Mouse (Mus musculus) heart, embryonic 13.5 days (tissue): Measurements from ENCODE around the gene Sgk2. TPM values are rescaled to one million over a fixed set of nuclear protein-coding genes. Genes with fewer than 3 reads are reported as not detected.
A peak's percentile ranks its signal among the peaks of the same experiment; 100 is the strongest.

Experiments used
- ATAC-seq: fragments of 200-750 bp; cut with Nextera tagmentation; 2 replicates; pipeline ENCODE4 v1.8.0; 2017; ENCODE audit warnings: moderate TSS enrichment; ENCODE audit not compliant: insufficient number of reproducible peaks, low FRiP score, low TSS enrichment; ENCODE audit errors: extremely low read depth
- H3K27ac ChIP-seq: fragments of 300-500 bp; sonication (generic); replicated peaks from 2 replicates; pipeline ENCODE4 v1.5.1; 2015; ENCODE audit warnings: moderate library complexity, mild to moderate bottlenecking, inconsistent platforms
- H3K27me3 ChIP-seq: fragments of 300-500 bp; sonication (generic); replicated peaks from 2 replicates; pipeline ENCODE4 v1.6.1; 2015; ENCODE audit warnings: mild to moderate bottlenecking, inconsistent platforms
- H3K36me3 ChIP-seq: fragments of 300-500 bp; sonication (generic); 2 replicates; pipeline ENCODE4 v1.6.1; 2015; ENCODE audit warnings: mild to moderate bottlenecking, inconsistent platforms
- H3K4me1 ChIP-seq: fragments of 300-500 bp; sonication (generic); 2 replicates; pipeline ENCODE4 v1.6.1; 2015; ENCODE audit warnings: inconsistent platforms
- H3K4me2 ChIP-seq: fragments of 300-500 bp; sonication (generic); 2 replicates; pipeline ENCODE4 v1.6.1; 2015; ENCODE audit warnings: inconsistent platforms, mild to moderate bottlenecking, moderate library complexity
- H3K4me3 ChIP-seq: fragments of 300-500 bp; sonication (generic); 2 replicates; pipeline ENCODE4 v1.5.1; 2015; ENCODE audit warnings: moderate library complexity, mild to moderate bottlenecking, inconsistent platforms
- H3K9ac ChIP-seq: fragments of 300-500 bp; sonication (generic); 2 replicates; pipeline ENCODE4 v1.6.1; 2015; ENCODE audit warnings: inconsistent platforms, mild to moderate bottlenecking, moderate library complexity
- H3K9me3 ChIP-seq: fragments of 300-500 bp; sonication (generic); 2 replicates; pipeline ENCODE4 v1.6.1; 2016; ENCODE audit warnings: inconsistent platforms
- WGBS: fragments of 180-500 bp; shearing (Covaris S2); methylation state at CpG from one replicate; pipeline ENCODE4 v1.1.7; 2015; ENCODE audit warnings: mixed read lengths; 5-methylcytosine and 5-hydroxymethylcytosine counted together
- polyA plus RNA-seq: library from polyadenylated mRNA; unstranded; fragments of >200 nt; fragmentation: Nextera tagmentation; extraction: Ambion mirVana; gene quantifications from 2 replicates; pipeline ENCODE4 v1.2.1, GENCODE M21; 2015

The Sgk2 gene
- polyA plus RNA-seq, 1 experiment from 2014 or later: not detected

- Histone ChIP-seq H3K27ac (no peak overlapping the region), H3K4me1 (no peaks in the 10 kb centered on the region), H3K27me3 (peaks cover 6% of the 10 kb centered on the region; the same call in 1 of the 2 replicates), H3K4me3 (no peak overlapping the region), H3K4me2 (no peak overlapping the region), H3K9me3 (no peaks in the 10 kb centered on the region), H3K9ac (no peak overlapping the region), H3K36me3 (no peaks in the 10 kb centered on the region)
- WGBS: 8% methylated on average over 5 of the region's 5 CpGs
- ATAC-seq: 0 out of 2 replicates have a peak, but pooled peaks have one; percentile 26
Measured at GRCm38 (mm10) chr2:162968357-162968756, 18.8 kb upstream of the Sgk2 start.

DNA sequence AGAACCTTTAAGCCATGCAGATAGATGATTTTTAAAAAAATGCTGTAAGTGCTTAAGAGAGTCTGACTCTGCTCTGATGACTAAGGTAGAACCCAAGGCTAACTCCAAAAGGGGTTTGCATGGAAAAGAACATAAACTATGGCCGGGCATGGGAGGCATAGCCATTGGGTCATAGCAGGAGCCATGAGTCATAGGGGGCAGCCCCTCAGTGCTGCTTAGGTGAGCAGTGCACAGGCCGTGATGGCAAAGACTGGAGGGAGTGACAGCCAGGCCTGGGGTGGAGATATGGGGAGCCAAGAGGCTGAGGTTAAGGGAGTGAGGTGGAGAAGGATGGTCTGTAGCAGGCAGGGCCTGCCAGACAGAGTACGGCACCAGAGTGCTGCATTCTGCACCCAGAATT is 18.0 kb upstream of the Sgk2 start:
- H3K27me3 ChIP-seq: peaks cover 6% of the 10 kb centered on the region; the same call in 1 of the 2 replicates
- no peaks in the 10 kb centered on the region for H3K9me3 ChIP-seq
- no peak overlapping the region for H3K4me3 ChIP-seq
- no peak overlapping the region for H3K27ac ChIP-seq
- no peak overlapping the region for H3K4me2 ChIP-seq
- H3K4me1 ChIP-seq: peaks cover 5% of the 10 kb centered on the region; the same call in 1 of the 2 replicates
- no peaks in the 10 kb centered on the region for H3K36me3 ChIP-seq
- no peak overlapping the region for H3K9ac ChIP-seq
- 78% methylated on average over 3 of the region's 3 CpGs for WGBS
- no peak for ATAC-seq

GRCm38 (mm10) chr2:162970896-162971295 is 16.2 kb upstream of the Sgk2 start:
- no peak overlapping the region for H3K27ac ChIP-seq
- no peaks in the 10 kb centered on the region for H3K36me3 ChIP-seq
- no peak overlapping the region for H3K4me2 ChIP-seq
- 68% methylated on average over 6 of the region's 6 CpGs for WGBS
- H3K4me3 ChIP-seq: no peak overlapping the region
- no peak overlapping the region for H3K9ac ChIP-seq
- H3K4me1 ChIP-seq: peaks cover 18% of the 10 kb centered on the region
- no peak for ATAC-seq
- peaks cover 6% of the 10 kb centered on the region; the same call in 1 of the 2 replicates for H3K27me3 ChIP-seq
- no peaks in the 10 kb centered on the region for H3K9me3 ChIP-seq

- Histone ChIP-seq H3K27me3 (no peaks in the 10 kb centered on the region), H3K9me3 (no peaks in the 10 kb centered on the region), H3K4me3 (no peak overlapping the region), H3K27ac (no peak overlapping the region), H3K4me2 (no peak overlapping the region), H3K4me1 (peaks cover 18% of the 10 kb centered on the region), H3K9ac (no peak overlapping the region), H3K36me3 (no peaks in the 10 kb centered on the region)
- 51% methylated on average over 7 of the region's 7 CpGs for WGBS
- ATAC-seq: no peak
Measured at GRCm38 (mm10) chr2:162972752-162973151, 14.4 kb upstream of the Sgk2 start.

DNA sequence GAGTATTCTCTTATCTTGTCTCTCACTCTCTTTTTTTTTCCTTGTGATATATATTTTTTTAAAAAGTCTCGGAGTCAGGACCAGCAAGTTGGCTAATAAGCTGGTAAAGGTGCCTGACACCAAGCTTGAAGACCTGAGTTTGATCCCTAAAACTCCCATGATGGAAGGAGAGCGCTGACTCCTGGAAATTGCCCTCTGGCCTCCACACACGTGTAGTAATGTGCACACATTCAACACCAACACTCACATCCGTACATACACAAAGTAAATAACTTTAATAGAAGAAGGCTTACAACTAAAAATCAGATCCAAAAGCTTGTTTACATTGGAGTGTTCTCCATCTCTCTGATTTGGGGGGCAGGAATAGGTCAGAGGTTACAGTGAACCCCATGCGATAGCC is 13.9 kb upstream of the Sgk2 start:
- H3K4me1 ChIP-seq: peaks cover 18% of the 10 kb centered on the region
- no peak overlapping the region for H3K4me2 ChIP-seq
- no peaks in the 10 kb centered on the region for H3K36me3 ChIP-seq
- H3K27ac ChIP-seq: no peak overlapping the region
- ATAC-seq: no peak
- no peak overlapping the region for H3K9ac ChIP-seq
- WGBS: 74% methylated on average over 5 of the region's 5 CpGs
- no peak overlapping the region for H3K4me3 ChIP-seq
- no peaks in the 10 kb centered on the region for H3K9me3 ChIP-seq
- H3K27me3 ChIP-seq: no peaks in the 10 kb centered on the region

DNA sequence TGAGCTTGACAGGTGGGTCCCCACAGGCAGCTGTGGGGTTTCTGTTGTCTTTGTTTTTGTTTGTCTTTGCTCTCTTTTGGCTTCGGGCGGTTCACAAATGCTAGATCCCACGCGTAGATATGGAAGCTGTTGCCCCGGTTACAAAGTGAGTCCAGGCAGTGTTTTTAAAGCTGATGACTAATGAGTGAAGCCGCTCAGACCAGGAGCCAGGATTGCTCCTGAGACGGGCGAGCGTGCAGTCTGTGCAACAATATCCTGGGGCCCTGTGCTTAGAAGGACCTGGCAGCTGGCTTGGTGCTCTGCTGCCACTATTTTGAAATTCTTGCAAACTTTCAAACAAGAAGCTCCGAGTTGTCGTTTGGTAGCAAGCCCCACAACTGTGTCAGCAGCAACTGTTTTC is 13.5 kb upstream of the Sgk2 start:
- Histone ChIP-seq H3K27me3 (no peaks in the 10 kb centered on the region), H3K36me3 (no peaks in the 10 kb centered on the region), H3K9me3 (no peaks in the 10 kb centered on the region), H3K27ac (no peak overlapping the region), H3K4me3 (no peak overlapping the region), H3K4me1 (peaks cover 18% of the 10 kb centered on the region), H3K4me2 (no peak overlapping the region), H3K9ac (no peak overlapping the region)
- ATAC-seq: no peak
- WGBS: 35% methylated on average over 11 of the region's 11 CpGs

DNA sequence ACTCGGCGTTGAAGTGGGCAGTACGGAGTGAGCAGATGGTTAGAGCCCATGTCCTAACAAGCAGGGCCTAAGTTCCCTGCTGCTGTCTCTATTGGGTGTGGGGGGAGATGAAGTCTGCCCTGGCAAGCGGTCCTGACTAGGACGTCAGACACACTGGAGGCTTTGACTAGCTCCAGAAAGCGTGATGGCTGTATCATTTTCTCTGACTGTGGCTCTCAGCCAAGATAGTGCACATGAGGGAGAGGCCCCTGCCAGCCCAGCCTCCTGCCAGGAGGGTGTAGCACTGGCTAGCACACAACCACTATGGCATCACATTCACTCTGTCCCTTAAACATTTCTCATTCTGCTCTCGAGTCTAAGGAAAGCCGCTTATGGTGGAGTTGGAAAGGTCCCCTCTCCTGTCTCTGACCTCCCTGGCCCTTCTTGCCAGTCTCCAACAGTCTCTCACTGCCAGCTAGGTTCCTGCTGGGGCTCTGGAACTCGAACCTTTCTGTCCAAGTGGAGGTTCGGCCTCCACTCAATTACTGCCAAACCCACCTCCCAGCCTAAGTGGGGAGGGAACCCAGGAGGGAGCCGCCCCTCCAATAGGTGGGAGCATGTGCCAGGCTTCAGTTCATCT is 11.9 kb upstream of the Sgk2 start:
- Histone ChIP-seq H3K4me1 (peaks cover 18% of the 10 kb centered on the region), H3K9ac (no peak overlapping the region), H3K27ac (no peak overlapping the region), H3K4me3 (no peak overlapping the region), H3K36me3 (no peaks in the 10 kb centered on the region), H3K9me3 (no peaks in the 10 kb centered on the region), H3K4me2 (no peak overlapping the region), H3K27me3 (no peaks in the 10 kb centered on the region)
- ATAC-seq: no peak
- 58% methylated on average over 11 of the region's 11 CpGs for WGBS

DNA sequence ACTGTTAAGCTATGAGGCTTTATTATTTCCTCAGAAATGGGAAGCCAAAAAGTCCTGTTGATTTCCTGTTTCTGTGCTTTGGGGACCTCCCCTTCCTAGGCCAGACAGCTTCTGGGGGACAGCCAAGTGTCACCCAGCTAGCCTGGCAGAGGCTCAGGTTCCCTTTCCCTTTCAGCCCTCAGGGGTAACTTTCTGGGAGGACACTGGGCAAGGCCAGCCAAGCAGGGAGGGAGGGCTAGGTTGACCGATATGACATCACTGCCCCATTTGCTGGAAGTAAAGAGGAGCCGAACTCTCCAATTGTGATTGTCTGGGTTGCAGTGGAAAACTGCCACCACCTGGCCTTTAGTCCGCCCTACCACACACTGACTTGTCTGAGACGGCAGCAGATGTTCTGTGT is 11.1 kb upstream of the Sgk2 start:
- Histone ChIP-seq H3K36me3 (no peaks in the 10 kb centered on the region), H3K4me3 (no peak overlapping the region), H3K9ac (no peak overlapping the region), H3K4me1 (peaks cover 18% of the 10 kb centered on the region), H3K27me3 (no peaks in the 10 kb centered on the region), H3K4me2 (no peak overlapping the region), H3K27ac (no peak overlapping the region), H3K9me3 (no peaks in the 10 kb centered on the region)
- ATAC-seq: no peak
- 60% methylated on average over 4 of the region's 4 CpGs for WGBS

GRCm38 (mm10) chr2:162984381-162984780 is 2.7 kb upstream of the Sgk2 start:
- Histone ChIP-seq H3K9me3 (no peaks in the 10 kb centered on the region), H3K36me3 (no peaks in the 10 kb centered on the region), H3K27ac (no peak overlapping the region), H3K4me1 (peaks cover 4% of the 10 kb centered on the region; the same call in 1 of the 2 replicates), H3K4me3 (no peak overlapping the region), H3K9ac (no peak overlapping the region), H3K4me2 (no peak overlapping the region), H3K27me3 (no peaks in the 10 kb centered on the region)
- WGBS: 71% methylated on average over 6 of the region's 6 CpGs
- no peak for ATAC-seq

GRCm38 (mm10) chr2:162985923-162986322 is 1.2 kb upstream of the Sgk2 start:
- Histone ChIP-seq H3K9me3 (no peaks in the 10 kb centered on the region), H3K27me3 (no peaks in the 10 kb centered on the region), H3K4me3 (no peak overlapping the region), H3K9ac (no peak overlapping the region), H3K27ac (no peak overlapping the region), H3K4me1 (peaks cover 4% of the 10 kb centered on the region; the same call in 1 of the 2 replicates), H3K36me3 (no peaks in the 10 kb centered on the region), H3K4me2 (no peak overlapping the region)
- 47% methylated on average over 3 of the region's 3 CpGs for WGBS
- ATAC-seq: no peak

DNA sequence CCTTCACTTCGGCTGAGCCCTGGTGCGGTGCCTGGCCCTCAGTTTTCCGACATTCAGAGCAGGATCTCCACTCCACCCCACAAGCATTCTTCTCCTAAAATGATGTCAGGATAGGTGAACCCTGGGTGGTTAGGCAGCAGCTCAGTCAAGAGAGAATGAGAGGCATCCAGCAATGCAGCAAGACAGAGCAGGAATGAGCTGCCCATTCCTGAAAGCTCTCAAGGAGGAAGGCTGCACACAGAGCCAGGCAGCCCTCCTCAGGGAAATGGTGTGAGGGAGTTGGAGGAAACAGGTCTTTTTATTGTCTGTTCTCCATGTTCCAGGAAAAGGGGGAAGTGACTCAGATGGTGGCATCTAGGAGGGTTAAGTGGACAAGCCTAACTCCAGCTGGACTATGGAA is 366 bp upstream of the Sgk2 start:
- Histone ChIP-seq H3K4me1 (peaks cover 4% of the 10 kb centered on the region; the same call in 1 of the 2 replicates), H3K9ac (no peak overlapping the region), H3K9me3 (no peaks in the 10 kb centered on the region), H3K36me3 (no peaks in the 10 kb centered on the region), H3K4me2 (no peak overlapping the region), H3K4me3 (no peak overlapping the region), H3K27me3 (peaks cover 3% of the 10 kb centered on the region; the same call in 1 of the 2 replicates), H3K27ac (no peak overlapping the region)
- no peak for ATAC-seq
- 82% methylated on average over 3 of the region's 3 CpGs for WGBS

- peaks cover 3% of the 10 kb centered on the region; the same call in 1 of the 2 replicates for H3K27me3 ChIP-seq
- H3K4me1 ChIP-seq: peaks cover 4% of the 10 kb centered on the region; the same call in 1 of the 2 replicates
- no peak overlapping the region for H3K9ac ChIP-seq
- H3K4me3 ChIP-seq: no peak overlapping the region
- no peak for ATAC-seq
- no peaks in the 10 kb centered on the region for H3K36me3 ChIP-seq
- H3K9me3 ChIP-seq: no peaks in the 10 kb centered on the region
- H3K27ac ChIP-seq: no peak overlapping the region
- 74% methylated on average over 4 of the region's 4 CpGs for WGBS
- H3K4me2 ChIP-seq: no peak overlapping the region
Measured at GRCm38 (mm10) chr2:162988235-162988634, 1.1 kb downstream of the Sgk2 start.
